Mouse (Mus musculus): ENCODE results near the gene Yaf2. TPM values are rescaled to one million over a fixed set of nuclear protein-coding genes. Genes with fewer than 3 reads are reported as not detected.
"Not testable (repeated sequence)": the region's sequence is repeated elsewhere in the genome, so short reads cannot be mapped to it uniquely, and the experiment has no call there.

The Yaf2 gene
- polyA plus RNA-seq, 1 experiment from 2014 or later = 58.2 TPM

GRCm38 (mm10) chr15:93251553-93252250 lies 85.0 kb downstream of the Yaf2 start:
- WGBS = 45% methylated on average over 13 of the region's 13 CpGs
- ATAC-seq (peak; percentile 44; the same call in 1 of the 2 replicates), DNase-seq (ENCODE audit: low spot score) (no peak)
- Histone ChIP-seq H3K27me3 (replicated peaks; ENCODE audit: insufficient read depth, low read length) (no peaks in the 10 kb centered on the region), H3K9me3 (ENCODE audit: low read length) (no peaks in the 10 kb centered on the region), H3K27ac (ENCODE audit: low read length) (no peak overlapping the region), H3K4me2 (replicated peaks; ENCODE audit: low read depth, low read length) (no peak overlapping the region), H3K9ac (replicated peaks; ENCODE audit: low read depth) (no peak overlapping the region), H3K36me3 (ENCODE audit: insufficient read depth, low read length) (peaks cover 14% of the 10 kb centered on the region; the same call in 1 of the 2 replicates), H3K4me1 (ENCODE audit: insufficient read depth, low read depth, low read length) (no peaks in the 10 kb centered on the region), H3K4me3 (ENCODE audit: low read depth, low read length) (no peak overlapping the region)
- TF ChIP-seq CTCF (IDR thresholded peaks at IDR 0.05) = no peak
- no peak for TF ChIP-seq EP300 (IDR thresholded peaks at IDR 0.05)

- Histone ChIP-seq H3K9me3 (ENCODE audit: low read length) (no peaks in the 10 kb centered on the region), H3K9ac (replicated peaks; ENCODE audit: low read depth) (no peak overlapping the region), H3K4me3 (ENCODE audit: low read depth, low read length) (no peak overlapping the region), H3K4me2 (replicated peaks; ENCODE audit: low read depth, low read length) (no peak overlapping the region), H3K27me3 (replicated peaks; ENCODE audit: insufficient read depth, low read length) (no peaks in the 10 kb centered on the region), H3K27ac (ENCODE audit: low read length) (no peak overlapping the region), H3K36me3 (ENCODE audit: insufficient read depth, low read length) (peaks cover 12% of the 10 kb centered on the region; the same call in 1 of the 2 replicates), H3K4me1 (ENCODE audit: insufficient read depth, low read depth, low read length) (no peaks in the 10 kb centered on the region)
- TF ChIP-seq CTCF (IDR thresholded peaks at IDR 0.05) (no peak), EP300 (IDR thresholded peaks at IDR 0.05) (no peak)
- no peak for DNase-seq (ENCODE audit: low spot score)
- ATAC-seq = no peak
- 67% methylated on average over 10 of the region's 10 CpGs for WGBS
Observed at GRCm38 (mm10) chr15:93243202-93243601, 93.5 kb downstream of the Yaf2 start.

- not testable (repeated sequence) for H3K4me3 ChIP-seq (ENCODE audit: low read depth, low read length); H3K9ac ChIP-seq (replicated peaks; ENCODE audit: low read depth); DNase-seq (ENCODE audit: low spot score); H3K27me3 ChIP-seq (replicated peaks; ENCODE audit: insufficient read depth, low read length); H3K4me1 ChIP-seq (ENCODE audit: insufficient read depth, low read depth, low read length); H3K9me3 ChIP-seq (ENCODE audit: low read length); ATAC-seq; H3K27ac ChIP-seq (ENCODE audit: low read length); H3K4me2 ChIP-seq (replicated peaks; ENCODE audit: low read depth, low read length); H3K36me3 ChIP-seq (ENCODE audit: insufficient read depth, low read length)
- WGBS = 82% methylated on average over 10 of the region's 10 CpGs
Observed at GRCm38 (mm10) chr15:93236456-93236855, 100.3 kb downstream of the Yaf2 start.

Other genes starting within 250 kb of the Yaf2 start
- gene Gxylt1, start 61.8 kb downstream of the Yaf2 start, polyA plus RNA-seq (2015; fragmentation: Nextera tagmentation; extraction: Ambion mirVana) = 6.9 and 7.3 TPM in 2 replicates
- gene Zcrb1, start 61.4 kb upstream of the Yaf2 start, polyA plus RNA-seq (2015; fragmentation: Nextera tagmentation; extraction: Ambion mirVana) = 101 and 118 TPM in 2 replicates
- 22.3 and 25.9 TPM in 2 replicates for gene Pphln1, start 61.4 kb upstream of the Yaf2 start, polyA plus RNA-seq (2015; fragmentation: Nextera tagmentation; extraction: Ambion mirVana)

All from lung, postnatal 0 days (tissue).